Mouse (Mus musculus) mouse embryonic stem cell (cell line): ENCODE measurements around the gene Mrpl43.

Source experiments
- in situ Hi-C, 2 experiments: fragments of 300-500 bp; cut with MboI; formaldehyde crosslinking; loops; 1 replicate in 1 of 2; 3 replicates in 1 of 2; pipeline ENCODE4 v1.14.3; 2019 to 2020; ENCODE audit warnings: low sequenced_read_pairs in 2 of 2, low pct_unique_long_range_greater_than_20kb in 1 of 2, mixed read lengths in 1 of 2; ENCODE audit not compliant: unreplicated experiment in 1 of 2

The Mrpl43 gene

DNA sequence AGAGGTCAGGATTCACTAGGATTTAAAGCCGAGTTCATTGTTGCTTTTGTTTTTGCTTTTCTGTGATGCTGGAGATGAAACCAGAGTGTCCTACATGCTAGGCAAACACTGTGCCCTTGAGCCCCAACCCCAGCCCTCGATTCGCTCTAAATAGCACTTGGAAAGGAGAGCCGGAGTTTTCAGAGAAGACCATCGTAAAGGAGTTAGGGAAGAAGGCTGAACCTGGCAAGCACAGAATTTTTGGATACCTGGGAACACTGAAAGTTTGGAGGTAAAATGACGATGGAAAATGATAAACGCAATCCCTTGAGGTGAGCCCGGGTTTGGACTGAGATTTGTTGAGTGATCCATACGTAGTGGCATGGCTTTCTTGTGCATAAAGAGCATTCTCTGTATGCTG, 17.9 kb downstream of the Mrpl43 start:
- in situ Hi-C loops: no loop called here

- in situ Hi-C loops: no loop called here
Observed at GRCm38 (mm10) chr19:44987851-44988250, 18.4 kb downstream of the Mrpl43 start.

DNA sequence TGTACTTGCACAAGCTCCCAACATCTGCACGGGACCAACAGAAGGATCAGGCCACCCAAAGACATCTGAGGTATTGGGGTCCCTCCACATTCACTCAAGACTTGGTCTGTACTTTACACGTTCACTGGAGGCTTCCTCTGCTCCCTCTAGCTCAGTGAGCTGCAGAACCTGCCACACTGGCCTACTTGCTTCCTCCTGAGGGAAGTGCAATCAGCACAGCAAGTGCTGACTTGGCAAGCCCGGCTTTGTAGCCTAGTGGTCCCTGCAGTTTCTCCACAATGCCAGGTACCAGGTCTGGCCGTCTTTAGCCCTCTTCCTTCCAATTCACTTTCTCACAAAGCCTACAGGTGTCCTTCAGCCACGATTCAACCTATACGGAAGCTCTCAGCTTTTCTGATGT, 19.2 kb downstream of the Mrpl43 start:
- in situ Hi-C loops: no loop called here

GRCm38 (mm10) chr19:44985159-44985988, 20.9 kb downstream of the Mrpl43 start:
- in situ Hi-C loops: no loop called here

- in situ Hi-C loops: no loop called here
Observed at GRCm38 (mm10) chr19:44984420-44984819, 21.8 kb downstream of the Mrpl43 start.

GRCm38 (mm10) chr19:44983366-44983765, 22.9 kb downstream of the Mrpl43 start:
- in situ Hi-C loops: no loop called here

DNA sequence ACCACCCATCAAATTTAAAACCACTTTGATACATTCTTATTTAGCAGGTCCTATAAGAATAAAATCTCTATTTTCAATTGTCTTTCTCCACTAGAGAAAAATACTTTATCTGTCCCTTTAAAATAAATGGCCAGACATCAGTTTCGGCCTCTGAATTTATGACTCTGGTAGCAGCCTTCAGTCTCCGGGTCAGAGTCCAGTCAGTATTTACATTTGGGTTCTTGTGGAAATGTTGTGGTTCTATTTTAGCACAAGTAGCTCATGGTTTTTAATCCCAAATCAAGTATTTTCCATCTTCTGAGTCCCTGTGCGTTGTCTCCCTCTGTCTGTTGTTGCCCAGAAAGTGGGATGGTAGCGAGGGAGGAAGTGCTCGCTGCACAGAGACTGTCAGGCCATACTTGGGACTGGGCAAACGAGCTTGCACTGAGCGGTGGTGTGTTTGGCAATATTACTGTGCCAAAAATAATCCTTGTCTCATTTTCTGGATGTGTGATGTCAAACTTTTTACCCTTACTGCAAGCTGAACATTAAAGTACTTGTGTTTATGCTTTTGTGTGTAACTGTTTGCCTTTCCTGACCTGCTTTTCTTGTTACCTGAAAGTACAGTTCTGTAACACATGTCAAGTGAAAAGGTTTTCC, 23.6 kb downstream of the Mrpl43 start:
- in situ Hi-C loops: no loop called here

GRCm38 (mm10) chr19:44980787-44981186, 25.5 kb downstream of the Mrpl43 start:
- in situ Hi-C loops: no loop called here

DNA sequence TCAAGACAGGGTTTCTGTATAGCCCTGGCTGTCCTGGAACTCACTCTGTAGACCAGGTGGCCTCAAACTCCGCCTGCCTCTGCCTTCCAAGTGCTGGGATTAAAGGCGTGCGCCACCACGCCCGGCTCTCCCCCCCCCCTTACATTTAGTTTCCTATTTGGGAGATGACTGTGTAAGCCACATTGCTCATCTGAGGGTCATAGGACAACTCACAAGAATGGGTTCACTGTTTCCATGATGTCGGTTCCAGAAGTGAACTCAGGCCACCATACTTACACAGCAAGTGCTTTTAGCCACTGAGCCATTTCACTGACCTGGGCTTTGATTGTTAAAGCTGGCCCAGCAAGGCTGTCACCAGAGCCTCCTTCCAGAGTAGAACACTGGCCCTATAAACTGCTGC, 29.1 kb downstream of the Mrpl43 start:
- in situ Hi-C loops: no loop called here

DNA sequence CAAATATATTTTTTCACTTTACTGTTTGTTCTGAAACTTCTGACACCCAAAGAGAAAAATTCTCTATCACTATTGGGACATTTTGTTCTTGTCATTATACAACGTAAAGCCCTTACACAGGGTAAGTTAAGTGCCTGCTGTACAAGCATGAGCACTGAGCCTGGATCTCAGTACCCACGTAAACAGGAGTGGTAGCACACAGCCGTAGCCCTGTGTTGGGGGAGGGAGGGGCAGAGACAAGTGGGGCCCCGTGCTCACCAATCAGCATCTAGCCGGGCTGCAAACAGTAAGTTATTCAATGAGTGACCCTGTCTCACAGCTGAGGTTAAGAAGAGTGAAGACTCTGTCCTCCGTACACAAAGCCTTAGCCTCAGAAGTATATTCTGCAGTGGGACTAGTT, 29.6 kb downstream of the Mrpl43 start:
- in situ Hi-C loops: no loop called here

- in situ Hi-C loops: loop anchor here in 1 of 2 experiments (25.0 kb wide), 1 partner anchor 794 kb away; no protein-coding TSS in a partner anchor
Observed at GRCm38 (mm10) chr19:44968329-44968728, 37.9 kb downstream of the Mrpl43 start.

GRCm38 (mm10) chr19:44965978-44966377, 40.3 kb downstream of the Mrpl43 start:
- in situ Hi-C loops: loop anchor here in 1 of 2 experiments (25.0 kb wide), 1 partner anchor 796 kb away; no protein-coding TSS in a partner anchor

DNA sequence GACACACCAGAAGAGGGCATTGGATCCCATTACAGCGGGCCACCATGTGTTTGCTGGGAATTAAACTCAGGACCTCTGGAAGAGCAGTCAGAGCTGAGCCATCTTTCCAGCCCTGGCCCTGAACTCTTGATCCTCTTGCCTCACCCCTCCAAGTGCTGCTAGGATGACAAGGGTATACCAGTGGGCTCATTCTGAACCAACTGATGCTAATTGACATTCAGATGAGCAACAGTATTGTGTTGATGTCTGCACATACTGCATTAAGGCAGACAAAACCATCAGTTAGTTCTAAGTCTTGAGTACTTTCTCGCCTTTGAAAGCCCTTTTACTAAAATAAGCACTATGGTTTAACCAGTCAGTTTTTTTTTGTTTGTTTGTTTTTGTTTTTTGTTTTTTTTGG, 46.6 kb downstream of the Mrpl43 start:
- in situ Hi-C loops: loop anchor here in 1 of 2 experiments (25.0 kb wide), 1 partner anchor 803 kb away; no protein-coding TSS in a partner anchor
